Comparison of ENCODE assay signal across 9 mouse cellular contexts in genomic region chr16:35248825-35249224, GRCm38 (mm10).
DNase-seq lines count a peak whose midpoint lies in the region; ATAC-seq lines count a peak whose summit lies in the region.
"Had no signal": no experiment of that assay in that cellular context is flagged by ENCODE, and none has a peak within 500 bp of the region (broad histone marks: within the 10 kb centered on the region; RNA-seq: fewer than 3 reads in every experiment).

No protein-coding gene starts in this region.

- no peak overlapping the region for H3K4me2 ChIP-seq in kidney, embryonic 14.5 days (replicated peaks; ENCODE audit: low read depth, low read length)
- no peak overlapping the region for H3K4me2 ChIP-seq in embryonic facial prominence, embryonic 14.5 days (ENCODE audit: low read depth, low read length)

- H3K4me3 ChIP-seq in kidney, embryonic 14.5 days (ENCODE audit: low read length), result no peak overlapping the region
- no peak overlapping the region for H3K4me3 ChIP-seq in embryonic facial prominence, embryonic 14.5 days (ENCODE audit: low read depth, low read length)
- H3K4me3 ChIP-seq in limb, embryonic 10.5 days, result no peak overlapping the region

- DNase-seq in kidney, adult 8-10 months, result peak; percentile 21 to 51
- peak; percentile 72 for DNase-seq in brain, adult 2 months (ENCODE audit: low read depth, low spot score)
- peak; percentile 75 for DNase-seq in embryonic facial prominence, embryonic 14.5 days (ENCODE audit: low spot score)
- no peak for DNase-seq in limb, embryonic 10.5 days (ENCODE audit: low spot score)
- DNase-seq in thymus, postnatal 0 days (ENCODE audit: low spot score), result no peak
- DNase-seq in thymus, adult 18-20 months, result no peak

- no peak for ATAC-seq in kidney, embryonic 14.5 days (ENCODE audit: low FRiP score, low TSS enrichment)
- ATAC-seq in embryonic facial prominence, embryonic 14.5 days (ENCODE audit: low read depth), result peak; percentile 35; the same call in 1 of the 2 replicates
- no peak for ATAC-seq in CD4-positive, CD25-positive, alpha-beta regulatory T cell, adult 4 months
- ATAC-seq: Patski had no signal

- no peaks in the 10 kb centered on the region for H3K27me3 ChIP-seq in kidney, embryonic 14.5 days (ENCODE audit: control insufficient read depth, insufficient read depth, low read length)
- no peaks in the 10 kb centered on the region for H3K27me3 ChIP-seq in embryonic facial prominence, embryonic 14.5 days (replicated peaks; ENCODE audit: control insufficient read depth, insufficient read depth, low read length)
- H3K27me3 ChIP-seq in limb, embryonic 10.5 days (ENCODE audit: low read depth, poor library complexity, severe bottlenecking), result no peaks in the 10 kb centered on the region

- H3K36me3 ChIP-seq in kidney, embryonic 14.5 days (ENCODE audit: control insufficient read depth, insufficient read depth, low read length), result no peaks in the 10 kb centered on the region
- H3K36me3 ChIP-seq in embryonic facial prominence, embryonic 14.5 days (ENCODE audit: control insufficient read depth, insufficient read depth, low read length), result no peaks in the 10 kb centered on the region
- no peaks in the 10 kb centered on the region for H3K36me3 ChIP-seq in limb, embryonic 10.5 days

- H3K9ac ChIP-seq in kidney, embryonic 14.5 days (ENCODE audit: low read depth, low read length), result no peak overlapping the region
- H3K9ac ChIP-seq in embryonic facial prominence, embryonic 14.5 days (ENCODE audit: low read depth, low read length), result no peak overlapping the region

- H3K4me1 ChIP-seq in kidney, embryonic 14.5 days (ENCODE audit: control insufficient read depth, insufficient read depth, low read length), result no peaks in the 10 kb centered on the region
- H3K4me1 ChIP-seq in embryonic facial prominence, embryonic 14.5 days (ENCODE audit: control insufficient read depth, insufficient read depth, low read length), result no peaks in the 10 kb centered on the region
- no peaks in the 10 kb centered on the region for H3K4me1 ChIP-seq in limb, embryonic 10.5 days

- WGBS in kidney, embryonic 14.5 days, result 56% methylated on average over 9 of the region's 9 CpGs
- WGBS in embryonic facial prominence, embryonic 14.5 days, result 21% methylated on average over 4 of the region's 9 CpGs
- WGBS in limb, embryonic 10.5 days, result 69% methylated on average over 9 of the region's 9 CpGs

- no peak overlapping the region for H3K27ac ChIP-seq in kidney, embryonic 14.5 days (ENCODE audit: low read depth, low read length)
- H3K27ac ChIP-seq in embryonic facial prominence, embryonic 14.5 days (replicated peaks; ENCODE audit: low read depth, low read length), result no peak overlapping the region
- H3K27ac ChIP-seq in limb, embryonic 10.5 days, result peak overlapping the region; percentile 30; the same call in 1 of the 2 replicates

- no peaks in the 10 kb centered on the region for H3K9me3 ChIP-seq in kidney, embryonic 14.5 days (ENCODE audit: control insufficient read depth, low read length)
- no peaks in the 10 kb centered on the region for H3K9me3 ChIP-seq in embryonic facial prominence, embryonic 14.5 days (ENCODE audit: control insufficient read depth, low read length)
- H3K9me3 ChIP-seq in limb, embryonic 10.5 days (replicated peaks), result no peaks in the 10 kb centered on the region

Comparison
In these comparisons a context has a peak if more than half of its experiments do, and no peak if none do; other contexts are left out.
1. DNase-seq: peak in kidney, adult 8-10 months (2 of 2), brain, adult 2 months (single experiment) and embryonic facial prominence, embryonic 14.5 days (single experiment); none in limb, embryonic 10.5 days (single experiment), thymus, postnatal 0 days (single experiment) and thymus, adult 18-20 months (0 of 2).